Mouse (Mus musculus) brain, adult 2 months (tissue): ENCODE data around the gene Oxa1l.
A peak's percentile ranks its signal among the peaks of the same experiment; 100 is the strongest.
"Not testable (repeated sequence)": the region's sequence is repeated elsewhere in the genome, so short reads cannot be mapped to it uniquely, and the experiment has no call there.

Source experiments
- DNase-seq: peaks from one replicate; pipeline ENCODE4 v3.0.0; 2011; ENCODE audit warnings: low read depth, low spot score

The Oxa1l gene

GRCm38 (mm10) chr14:54360577-54361340, at the start of gene Oxa1l:
Oxa1l (plus strand) TSS chr14:54360834.
- peak; percentile 97 for DNase-seq

GRCm38 (mm10) chr14:54311763-54312162, 48.9 kb upstream of the Oxa1l start:
- DNase-seq: peak; percentile 8

GRCm38 (mm10) chr14:54321556-54322376, 38.9 kb upstream of the Oxa1l start:
- DNase-seq: peak; percentile 1

GRCm38 (mm10) chr14:54324486-54324885, 36.1 kb upstream of the Oxa1l start:
- no peak for DNase-seq

GRCm38 (mm10) chr14:54328548-54328947, 32.1 kb upstream of the Oxa1l start:
- no peak for DNase-seq

GRCm38 (mm10) chr14:54329201-54329600, 31.4 kb upstream of the Oxa1l start:
- DNase-seq: no peak

GRCm38 (mm10) chr14:54331178-54331577, 29.5 kb upstream of the Oxa1l start:
- DNase-seq: no peak

GRCm38 (mm10) chr14:54332176-54333074, 28.2 kb upstream of the Oxa1l start:
- DNase-seq: peak; percentile 7

- peak; percentile 2 for DNase-seq
These were observed 27.0 kb upstream of the Oxa1l start for GRCm38 (mm10) chr14:54333452-54334189.

GRCm38 (mm10) chr14:54340836-54341235, 19.8 kb upstream of the Oxa1l start:
- no peak for DNase-seq

- DNase-seq: not testable (repeated sequence)
These were observed 18.8 kb upstream of the Oxa1l start for GRCm38 (mm10) chr14:54341807-54342206.

- not testable (repeated sequence) for DNase-seq
These were observed 9.7 kb upstream of the Oxa1l start for GRCm38 (mm10) chr14:54350773-54351541.

- DNase-seq: no peak
These were observed 8.3 kb upstream of the Oxa1l start for GRCm38 (mm10) chr14:54352314-54352713.

- no peak for DNase-seq
These were observed 6.2 kb upstream of the Oxa1l start for GRCm38 (mm10) chr14:54354406-54354805.

GRCm38 (mm10) chr14:54363156-54363555, 2.5 kb downstream of the Oxa1l start:
- DNase-seq: no peak

GRCm38 (mm10) chr14:54365026-54365645, 4.5 kb downstream of the Oxa1l start:
- DNase-seq: no peak

- no peak for DNase-seq
These were observed 5.9 kb downstream of the Oxa1l start for GRCm38 (mm10) chr14:54366581-54366980.

GRCm38 (mm10) chr14:54367429-54368060, 6.9 kb downstream of the Oxa1l start:
- DNase-seq: peak; percentile 20

- DNase-seq: no peak
These were observed 8.7 kb downstream of the Oxa1l start for GRCm38 (mm10) chr14:54369372-54369771.
